Mouse (Mus musculus): ENCODE data around the gene 1700061G19Rik. TPM values are rescaled to one million over a fixed set of nuclear protein-coding genes. Genes with fewer than 3 reads are reported as not detected.
"Not testable (repeated sequence)": the region's sequence is repeated elsewhere in the genome, so short reads cannot be mapped to it uniquely, and the experiment has no call there.

The 1700061G19Rik gene
- total RNA-seq, 4 experiments from 2014 or later, result not detected

GRCm38 (mm10) chr17:56870287-56870953 is 4.9 kb upstream of the 1700061G19Rik start:
- DNase-seq (ENCODE audit: low spot score), result no peak

- DNase-seq (ENCODE audit: low spot score), result no peak
Observed at GRCm38 (mm10) chr17:56871767-56872166, 3.5 kb upstream of the 1700061G19Rik start.

- no peak for DNase-seq (ENCODE audit: low spot score)
Observed at GRCm38 (mm10) chr17:56872512-56872911, 2.8 kb upstream of the 1700061G19Rik start.

GRCm38 (mm10) chr17:56874237-56874636 is 1.0 kb upstream of the 1700061G19Rik start, which contains the start of gene Acsbg2:
Gene Acsbg2 (minus strand): TSS chr17:56874447.
- DNase-seq (ENCODE audit: low spot score), result no peak

- no peak for DNase-seq (ENCODE audit: low spot score)
Observed at GRCm38 (mm10) chr17:56876465-56876864, 1.2 kb downstream of the 1700061G19Rik start.

GRCm38 (mm10) chr17:56876981-56877380 is 1.7 kb downstream of the 1700061G19Rik start:
- no peak for DNase-seq (ENCODE audit: low spot score)

- no peak for DNase-seq (ENCODE audit: low spot score)
Observed at GRCm38 (mm10) chr17:56877426-56877825, 2.1 kb downstream of the 1700061G19Rik start.

- peak; percentile 9 for DNase-seq (ENCODE audit: low spot score)
Observed at GRCm38 (mm10) chr17:56883612-56884011, 8.3 kb downstream of the 1700061G19Rik start.

GRCm38 (mm10) chr17:56884331-56884730 is 9.1 kb downstream of the 1700061G19Rik start:
- no peak for DNase-seq (ENCODE audit: low spot score)

GRCm38 (mm10) chr17:56884809-56885208 is 9.5 kb downstream of the 1700061G19Rik start:
- DNase-seq (ENCODE audit: low spot score), result no peak

- no peak for DNase-seq (ENCODE audit: low spot score)
Observed at GRCm38 (mm10) chr17:56888050-56888449, 12.8 kb downstream of the 1700061G19Rik start.

GRCm38 (mm10) chr17:56890018-56890417 is 14.7 kb downstream of the 1700061G19Rik start:
- no peak for DNase-seq (ENCODE audit: low spot score)

GRCm38 (mm10) chr17:56895368-56895918 is 20.2 kb downstream of the 1700061G19Rik start:
- DNase-seq (ENCODE audit: low spot score), result no peak

- DNase-seq (ENCODE audit: low spot score), result no peak
Observed at GRCm38 (mm10) chr17:56896513-56897129, 21.3 kb downstream of the 1700061G19Rik start.

- peak; percentile 71 for DNase-seq (ENCODE audit: low spot score)
Observed at GRCm38 (mm10) chr17:56897630-56898195, 22.4 kb downstream of the 1700061G19Rik start.

GRCm38 (mm10) chr17:56902698-56903097 is 27.4 kb downstream of the 1700061G19Rik start:
- no peak for DNase-seq (ENCODE audit: low spot score)

GRCm38 (mm10) chr17:56906166-56906565 is 30.9 kb downstream of the 1700061G19Rik start:
- DNase-seq (ENCODE audit: low spot score), result no peak

GRCm38 (mm10) chr17:56907096-56907495 is 31.8 kb downstream of the 1700061G19Rik start:
- no peak for DNase-seq (ENCODE audit: low spot score)

GRCm38 (mm10) chr17:56907887-56908286 is 32.6 kb downstream of the 1700061G19Rik start:
- peak; percentile 19 for DNase-seq (ENCODE audit: low spot score)

GRCm38 (mm10) chr17:56909764-56910163 is 34.5 kb downstream of the 1700061G19Rik start:
- DNase-seq (ENCODE audit: low spot score), result not testable (repeated sequence)

- DNase-seq (ENCODE audit: low spot score), result no peak
Observed at GRCm38 (mm10) chr17:56913023-56913422, 37.7 kb downstream of the 1700061G19Rik start.

- no peak for DNase-seq (ENCODE audit: low spot score)
Observed at GRCm38 (mm10) chr17:56913444-56913843, 38.2 kb downstream of the 1700061G19Rik start.
